Mouse (Mus musculus) myocyte (in vitro differentiated cells): ENCODE measurements around the gene Tbr1.

Experiments
- E2F4 ChIP-seq: IDR thresholded peaks from one replicate; pipeline ENCODE4 v1.6.1; 2011; ENCODE audit warnings: mild to moderate bottlenecking, control low read depth, moderate library complexity; ENCODE audit not compliant: insufficient read depth
- MAX ChIP-seq: IDR thresholded peaks from one replicate; pipeline ENCODE4 v1.6.1; 2011; ENCODE audit warnings: low read depth, mild to moderate bottlenecking, control low read depth
- POLR2A ChIP-seq: IDR thresholded peaks from one replicate; pipeline ENCODE4 v1.6.1; 2011; ENCODE audit warnings: low read depth, mild to moderate bottlenecking, control low read depth, moderate library complexity; ENCODE audit not compliant: insufficient read length
- TCF12 ChIP-seq: IDR thresholded peaks from one replicate; pipeline ENCODE4 v1.6.1; 2011; ENCODE audit warnings: mild to moderate bottlenecking, control low read depth; ENCODE audit not compliant: poor library complexity, insufficient read depth, severe bottlenecking

GRCm38 (mm10) chr2:61814548-61815473, 12.1 kb downstream of the Tbr1 start:
- TF ChIP-seq E2F4 (no peak), POLR2A (no peak), TCF12 (no peak), MAX (no peak)
